Mouse (Mus musculus) MEL-GATA-1-ER (cell line): Measurements from ENCODE around the gene Tmsb10.

ENCODE experiments used
- DNase-seq: peaks from one replicate; pipeline ENCODE4 v3.0.0-alpha.2; 2012; ENCODE audit warnings: low read depth; ENCODE audit errors: extremely low read depth

Gene Tmsb10

DNA sequence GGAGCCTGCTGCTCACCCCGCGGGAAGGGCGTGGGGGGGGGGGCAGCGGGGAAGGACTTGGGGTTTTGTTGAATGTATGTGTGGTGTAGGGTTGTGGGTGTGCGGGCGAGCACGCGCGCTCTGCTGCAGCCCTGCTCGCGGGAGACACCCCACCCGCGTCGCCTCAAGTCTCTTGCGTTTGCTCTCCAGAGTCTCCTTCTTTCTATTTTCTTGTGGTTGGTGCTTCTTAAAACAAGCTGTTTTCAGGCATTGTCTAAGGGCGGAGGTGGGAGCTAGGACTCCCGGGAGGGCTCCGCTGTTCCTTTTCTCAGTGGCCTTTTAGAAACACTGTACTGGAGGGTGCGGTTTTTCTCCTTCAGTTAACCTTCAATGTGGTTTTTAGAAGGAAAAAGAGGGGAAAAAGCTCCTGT is at the start of gene Tmsb10:
Tmsb10 (minus strand) TSS at position 87 of the 410 bp plus-strand sequence.
- peak; percentile 4 for DNase-seq

GRCm38 (mm10) chr6:73003601-73004000 is 45.1 kb upstream of the Tmsb10 start:
- no peak for DNase-seq

DNA sequence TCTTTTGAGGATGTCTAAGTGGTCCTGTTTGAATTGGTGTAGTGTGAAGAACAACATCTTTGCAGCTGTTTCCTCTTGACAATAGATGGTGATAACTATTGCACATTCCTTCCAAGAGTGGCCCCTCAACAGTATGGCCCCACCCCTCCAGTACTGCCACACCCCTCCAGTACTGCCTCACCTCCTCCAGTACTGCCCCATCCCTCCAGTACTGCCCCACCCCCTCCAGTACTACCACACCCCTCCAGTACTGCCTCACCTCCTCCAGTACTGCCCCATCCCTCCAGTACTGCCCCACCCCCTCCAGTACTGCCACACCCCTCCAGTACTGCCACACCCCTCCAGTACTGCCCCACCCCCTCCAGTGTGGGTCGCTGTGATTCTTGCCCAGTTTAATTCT is 43.8 kb upstream of the Tmsb10 start:
- no peak for DNase-seq

- no peak for DNase-seq
Measured at GRCm38 (mm10) chr6:72998809-72999208, 40.3 kb upstream of the Tmsb10 start.

DNA sequence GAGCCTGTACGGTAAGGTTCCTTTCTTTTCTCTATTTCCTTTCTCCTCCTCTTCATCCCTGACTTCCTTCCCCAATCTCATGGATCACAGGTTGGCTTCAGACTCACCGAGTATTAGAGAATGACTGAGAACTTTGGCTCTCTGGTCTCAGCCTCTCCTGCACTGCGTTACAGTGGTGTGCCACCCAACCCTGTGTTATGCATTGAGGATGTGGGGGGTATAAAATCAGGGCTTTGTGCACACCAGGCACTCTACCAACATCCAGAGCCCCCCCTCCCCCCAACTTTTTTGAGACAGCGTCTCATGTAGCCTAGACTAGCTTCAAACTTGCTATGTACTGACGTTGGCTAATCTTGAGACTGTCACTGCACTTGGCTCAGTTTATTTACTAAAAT is 35.1 kb upstream of the Tmsb10 start:
- no peak for DNase-seq

GRCm38 (mm10) chr6:72993054-72993687 is 34.6 kb upstream of the Tmsb10 start:
- DNase-seq = no peak

- no peak for DNase-seq
Measured at GRCm38 (mm10) chr6:72990206-72990605, 31.7 kb upstream of the Tmsb10 start.

DNA sequence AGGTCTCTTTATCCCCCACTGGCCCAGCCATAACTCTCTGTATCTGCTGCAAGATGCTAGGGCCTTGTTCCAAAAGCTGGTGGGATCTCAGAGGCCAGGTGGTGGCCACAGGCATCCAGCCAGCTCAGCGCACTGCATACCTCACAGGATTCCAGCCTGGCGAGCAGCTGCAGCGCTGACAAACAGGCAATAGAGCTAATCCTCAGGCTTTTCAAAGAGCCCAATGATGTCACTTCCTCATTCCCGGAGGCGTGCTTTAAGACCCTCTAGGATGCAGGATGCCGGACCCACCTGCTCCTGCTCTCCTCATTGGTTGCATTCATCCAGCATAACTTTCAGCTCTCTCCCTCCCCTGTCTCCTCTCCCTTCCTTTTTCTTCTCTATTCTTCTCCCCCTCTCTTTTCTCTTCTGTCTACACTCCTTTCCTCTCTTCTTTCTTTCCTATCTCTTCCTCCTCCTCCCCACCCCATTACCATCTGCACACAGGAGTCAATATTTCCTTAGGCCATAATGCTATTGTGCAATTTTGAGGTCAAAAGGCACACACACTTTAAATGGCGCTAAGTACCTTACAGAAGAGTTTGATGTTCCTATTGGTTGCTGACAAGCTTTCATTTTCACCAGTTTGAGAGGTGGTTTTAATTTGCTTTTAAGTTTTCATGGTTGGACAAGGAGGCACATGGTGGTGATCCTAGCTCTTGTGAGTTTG is 30.6 kb upstream of the Tmsb10 start:
- no peak for DNase-seq

GRCm38 (mm10) chr6:72982506-72982905 is 24.0 kb upstream of the Tmsb10 start:
- no peak for DNase-seq

DNA sequence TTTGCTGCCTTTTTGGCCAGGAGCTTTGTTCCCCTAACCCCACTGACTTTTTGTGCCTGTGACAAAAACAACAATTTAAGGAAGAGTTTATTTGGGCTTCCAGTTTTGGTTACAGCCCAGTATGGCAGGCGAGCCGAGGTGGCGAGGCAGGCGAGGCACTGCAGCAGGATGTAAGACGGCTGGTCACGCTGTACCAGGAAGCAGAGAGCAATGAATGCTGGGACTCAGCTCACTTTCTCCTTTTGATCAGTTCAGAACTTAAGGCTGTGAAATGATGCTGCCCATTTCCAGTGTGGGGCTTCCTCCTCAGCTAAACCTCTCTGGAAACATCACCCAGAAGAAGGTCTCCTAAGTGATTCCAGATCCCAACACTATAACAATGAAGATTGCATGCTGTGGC is 23.3 kb upstream of the Tmsb10 start:
- no peak for DNase-seq

DNA sequence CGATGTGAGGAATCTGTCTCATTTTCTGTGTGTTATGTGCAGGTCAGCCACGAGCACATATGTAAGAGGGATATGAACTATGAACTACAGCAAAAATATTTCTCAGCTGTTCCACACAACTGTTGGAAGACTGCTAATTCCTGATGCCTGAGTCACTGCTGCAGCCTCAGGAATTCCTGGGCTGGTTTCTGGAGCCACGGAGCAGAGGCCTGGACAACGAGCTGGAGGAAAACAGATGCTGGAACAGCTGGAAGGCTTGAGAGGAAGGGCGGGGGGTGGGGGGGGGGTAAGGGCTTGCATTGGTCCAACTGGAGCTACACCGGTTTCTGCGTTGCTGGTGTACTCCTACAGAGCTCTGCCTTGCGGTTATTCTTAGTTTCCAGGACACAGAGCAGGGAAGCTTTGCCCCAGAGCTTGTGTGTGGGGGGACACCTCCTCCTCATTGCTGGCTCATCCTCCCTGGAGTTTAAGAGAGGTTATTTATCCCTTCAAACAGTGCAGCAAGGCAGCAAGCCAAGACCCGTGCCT is 22.6 kb upstream of the Tmsb10 start:
- no peak for DNase-seq

DNA sequence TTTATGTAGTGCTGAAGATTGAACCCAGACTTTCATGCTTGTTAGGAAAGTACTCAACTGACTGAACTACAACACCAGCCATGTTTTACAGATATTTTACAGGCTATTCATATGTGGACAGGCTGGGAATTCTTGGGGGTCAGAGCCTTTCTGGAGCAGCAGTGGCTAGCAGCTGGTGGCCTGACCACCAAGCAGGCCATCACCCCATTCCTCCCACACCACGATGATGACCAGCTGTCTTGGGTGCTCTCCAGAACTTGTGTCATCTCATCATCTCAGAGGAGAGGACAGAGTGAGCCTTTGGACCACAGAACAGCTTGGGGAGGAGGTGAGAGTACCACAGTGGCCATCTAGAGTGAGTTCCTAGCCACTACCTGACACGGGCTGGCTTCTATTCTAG is 18.3 kb upstream of the Tmsb10 start:
- no peak for DNase-seq

- no peak for DNase-seq
Measured at GRCm38 (mm10) chr6:72971074-72971473, 12.5 kb upstream of the Tmsb10 start.

DNA sequence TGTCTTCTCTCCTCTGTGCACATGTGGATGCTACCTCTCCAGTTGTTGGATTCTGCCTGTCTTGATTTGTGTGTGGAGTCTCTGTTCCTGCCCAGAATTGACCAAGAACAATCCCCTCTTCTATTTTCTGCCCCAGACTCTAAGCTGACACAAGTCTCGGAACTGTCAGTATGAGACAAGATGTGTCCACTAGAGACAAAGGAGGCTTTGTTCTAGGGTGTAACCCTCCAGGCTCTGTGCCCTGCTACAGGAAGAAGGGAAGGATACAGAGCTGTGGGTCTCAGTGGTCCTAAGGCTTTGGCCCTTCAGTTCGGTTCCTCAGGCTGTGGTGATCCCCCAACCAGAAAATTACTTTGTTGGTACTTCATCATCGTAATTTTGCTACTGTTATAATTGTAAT is 11.2 kb upstream of the Tmsb10 start:
- no peak for DNase-seq

DNA sequence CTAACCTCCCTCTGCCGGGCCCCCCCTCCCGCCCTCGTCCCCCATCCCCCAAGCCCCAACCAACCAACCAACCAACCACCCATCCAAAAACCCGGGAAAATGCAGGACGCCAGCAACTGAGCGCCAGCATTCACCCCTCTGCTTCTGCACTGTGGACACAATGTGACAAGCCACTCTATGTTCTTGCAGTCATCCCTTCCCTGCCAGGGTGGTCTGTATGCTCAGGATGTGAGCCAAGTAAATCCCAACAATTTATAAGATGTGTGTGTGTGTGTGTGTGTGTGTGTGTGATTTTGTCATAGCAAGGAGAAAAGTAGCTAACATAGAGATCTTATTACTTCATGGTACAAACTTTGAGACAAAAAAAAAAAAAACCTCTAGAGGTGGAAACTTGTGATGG is 6.7 kb upstream of the Tmsb10 start:
- no peak for DNase-seq

- no peak for DNase-seq
Measured at GRCm38 (mm10) chr6:72962281-72962741, 3.8 kb upstream of the Tmsb10 start.

- no peak for DNase-seq
Measured at GRCm38 (mm10) chr6:72961603-72962002, 3.1 kb upstream of the Tmsb10 start.

- DNase-seq = no peak
Measured at GRCm38 (mm10) chr6:72960675-72961074, 2.1 kb upstream of the Tmsb10 start.

- no peak for DNase-seq
Measured at GRCm38 (mm10) chr6:72959175-72959574, 627 bp upstream of the Tmsb10 start.

DNA sequence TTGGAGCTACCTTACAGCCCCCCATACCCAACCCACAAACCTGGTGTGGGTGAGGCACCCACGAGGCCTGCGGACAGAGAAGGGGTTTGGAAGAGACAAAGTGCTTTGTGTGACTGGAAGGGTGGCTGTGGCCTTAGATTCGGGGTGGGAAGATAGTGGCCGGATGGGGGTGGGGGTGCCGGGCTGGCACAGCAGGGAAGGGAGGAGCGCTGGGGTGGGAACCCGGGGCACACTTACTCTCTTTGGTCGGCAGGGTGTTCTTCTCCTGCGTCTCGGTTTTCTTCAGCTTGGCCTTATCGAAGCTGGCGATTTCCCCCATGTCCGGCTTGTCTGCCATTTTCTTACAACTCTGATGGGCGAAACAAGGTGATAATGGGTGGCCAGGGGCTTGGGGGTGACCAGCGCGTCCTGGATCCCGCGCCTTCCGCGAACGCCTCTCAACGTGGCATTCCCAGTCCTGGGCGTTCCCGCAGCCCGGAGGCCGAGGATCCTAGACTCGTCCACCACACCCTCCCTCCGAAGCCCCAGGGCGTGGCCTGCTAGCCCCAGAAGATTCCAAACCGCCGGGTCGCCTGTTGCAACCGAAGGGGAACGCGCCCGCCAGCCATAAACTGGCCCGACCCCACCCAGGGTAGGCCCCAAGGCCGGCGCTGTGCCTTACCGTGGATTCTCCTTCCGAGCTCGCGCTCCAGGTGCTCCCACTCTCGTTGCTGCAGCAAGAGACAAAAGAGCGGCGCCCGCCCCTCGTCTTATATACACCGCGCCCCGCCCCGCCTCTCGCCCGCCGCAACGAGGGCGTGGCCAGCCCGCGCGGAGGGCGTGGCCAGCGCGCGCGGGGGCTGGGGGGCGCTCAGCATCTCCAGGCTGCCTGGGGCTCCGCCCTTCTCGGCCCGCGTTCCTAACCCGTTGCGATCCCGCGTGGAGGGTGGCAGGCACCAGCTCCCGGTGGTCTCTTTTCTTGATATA is 589 bp downstream of the Tmsb10 start:
- DNase-seq = peak; percentile 27

- DNase-seq = no peak
Measured at GRCm38 (mm10) chr6:72957093-72957435, 1.5 kb downstream of the Tmsb10 start.
